Mouse (Mus musculus): Measurements from ENCODE around the gene Zfp334. TPM values are rescaled to one million over a fixed set of nuclear protein-coding genes. Genes with fewer than 3 reads are reported as not detected.

Zfp334 gene
- total RNA-seq, 2 experiments from 2014 or later: 5.1 to 6.0 TPM

Other genes with a start within 250 kb of the Zfp334 start
- 1 to 10 TPM; 1.1 to 1.2 TPM for gene Cdh22, start 153.4 kb downstream of the Zfp334 start, total RNA-seq (2021)
- 10 to 100 TPM; 33.0 to 34.1 TPM for gene Slc35c2, start 100.4 kb downstream of the Zfp334 start, total RNA-seq (2021)
- 10 to 100 TPM; 27.0 to 34.7 TPM for gene Elmo2, start 61.8 kb downstream of the Zfp334 start, total RNA-seq (2021)
- not detected for gene Zfp663, start 19.5 kb downstream of the Zfp334 start, total RNA-seq (2021)
- gene Ocstamp, start 12.1 kb upstream of the Zfp334 start, total RNA-seq (2021): under 1 TPM; 0.30 to 0.51 TPM
- gene Slc13a3, start 85.0 kb upstream of the Zfp334 start, total RNA-seq (2021): 10 to 100 TPM; 17.4 to 38.9 TPM
- gene Trp53rka, start 105.1 kb upstream of the Zfp334 start, total RNA-seq (2021): 10 to 100 TPM; 13.8 to 16.8 TPM
- gene Slc2a10, start 115.5 kb upstream of the Zfp334 start, total RNA-seq (2021): 1 to 10 TPM; 1.7 to 2.3 TPM
- gene Eya2, start 206.8 kb upstream of the Zfp334 start, total RNA-seq (2021): 1 to 10 TPM; 3.5 to 4.7 TPM

Measured in adrenal gland, postnatal 10 days (tissue).